Mouse (Mus musculus): ENCODE data around the gene Tcaf2.

- TF ChIP-seq CTCF (IDR thresholded peaks at IDR 0.05; ENCODE audit: insufficient read depth, low read length) (no peak), POLR2A (IDR thresholded peaks at IDR 0.05; ENCODE audit: borderline replicate concordance, extremely low read depth, low read depth, low read length) (no peak)
Observed at GRCm38 (mm10) chr6:42687907-42688306, 42.9 kb upstream of the Tcaf2 start.

Data from lung, adult 2 months (tissue).